In the genomic region with DNA sequence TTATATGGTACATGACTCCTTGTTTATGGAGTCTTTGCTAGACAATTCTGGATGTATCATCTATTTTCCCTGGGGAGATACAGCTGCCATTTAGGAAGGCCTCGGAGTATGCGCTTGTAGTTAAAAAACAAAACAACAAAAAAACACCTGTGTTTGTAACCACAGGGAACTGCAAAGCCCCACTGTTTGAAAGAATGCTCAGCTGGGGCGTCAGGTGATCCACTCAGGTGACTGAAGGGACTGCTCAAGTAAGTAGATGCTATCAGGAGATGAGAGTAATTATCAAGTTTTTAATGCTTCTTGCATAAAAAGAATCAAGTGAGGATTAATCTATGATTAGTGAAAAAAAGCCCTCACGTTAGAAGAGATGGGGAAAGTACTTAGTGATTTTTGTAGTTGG, we compare ENCODE assay signal across 8 mouse cellular contexts. TPM values are rescaled to one million over a fixed set of nuclear protein-coding genes. Genes with fewer than 3 reads are reported as not detected.
DNase-seq lines count a peak whose midpoint lies in the region; ATAC-seq and TF ChIP-seq lines count a peak whose summit lies in the region.

No protein-coding gene starts in this region.

- DNase-seq in kidney, adult 8-10 months, result no peak
- DNase-seq in MEL (ENCODE audit: low read depth, low spot score), result no peak
- DNase-seq in forebrain, embryonic 14.5 days (ENCODE audit: low spot score), result no peak
- DNase-seq in B cell, adult 2 months, result no peak
- DNase-seq in thymus, postnatal 14 days, result no peak
- no peak for DNase-seq in gastrocnemius, postnatal 14 days

- H3K4me1 ChIP-seq in kidney, embryonic 16.5 days (ENCODE audit: insufficient read depth, low read length), result peaks cover 6% of the 10 kb centered on the region
- H3K4me1 ChIP-seq in MEL (ENCODE audit: control insufficient read depth in 1 of 2, insufficient read depth in 2 of 2, low read length in 2 of 2), result peaks cover 8% of the 10 kb centered on the region in 2 experiments; a peak in 3 of 4 replicates
- peaks cover 13% of the 10 kb centered on the region for H3K4me1 ChIP-seq in forebrain, embryonic 14.5 days (ENCODE audit: control insufficient read depth, insufficient read depth, low read length)
- peaks cover 26% of the 10 kb centered on the region for H3K4me1 ChIP-seq in liver, embryonic 15.5 days (replicated peaks)

- WGBS in kidney, embryonic 16.5 days, result 62% methylated on average over 4 of the region's 4 CpGs
- 68% methylated on average over 4 of the region's 4 CpGs for WGBS in forebrain, embryonic 14.5 days
- WGBS in liver, embryonic 15.5 days (ENCODE audit: insufficient replicate concordance), result 70% methylated on average over 4 of the region's 4 CpGs

- H3K4me3 ChIP-seq in kidney, embryonic 16.5 days (ENCODE audit: low read length), result no peak overlapping the region
- H3K4me3 ChIP-seq in MEL (ENCODE audit: control insufficient read depth in 1 of 2, insufficient read depth in 1 of 2, low read depth in 2 of 2, low read length in 2 of 2), result peak overlapping the region in 1 of 2 experiments; percentile 84; a peak in 2 of 4 replicates
- no peak overlapping the region for H3K4me3 ChIP-seq in forebrain, embryonic 14.5 days (ENCODE audit: low read depth, low read length)
- no peak overlapping the region for H3K4me3 ChIP-seq in liver, embryonic 15.5 days (replicated peaks)

- no peak for ATAC-seq in kidney, embryonic 16.5 days (ENCODE audit: low FRiP score, low TSS enrichment)
- no peak for ATAC-seq in forebrain, embryonic 14.5 days
- ATAC-seq in liver, embryonic 15.5 days (ENCODE audit: insufficient read depth), result no peak

- H3K79me2 ChIP-seq in MEL (ENCODE audit: control insufficient read depth, insufficient read depth, low read length, poor library complexity), result peaks cover 34% of the 10 kb centered on the region

- H3K9ac ChIP-seq in kidney, embryonic 16.5 days (replicated peaks; ENCODE audit: low read length), result no peak overlapping the region
- H3K9ac ChIP-seq in MEL (ENCODE audit: control insufficient read depth, low read depth, low read length, poor library complexity, severe bottlenecking), result peak overlapping the region; percentile 87
- H3K9ac ChIP-seq in forebrain, embryonic 14.5 days (ENCODE audit: low read length), result no peak overlapping the region
- H3K9ac ChIP-seq in liver, embryonic 15.5 days, result no peak overlapping the region

- peak overlapping the region; percentile 82 for H3K4me2 ChIP-seq in kidney, embryonic 16.5 days (replicated peaks; ENCODE audit: low read depth, low read length)
- peak overlapping the region; percentile 86 for H3K4me2 ChIP-seq in forebrain, embryonic 14.5 days (ENCODE audit: low read length)
- H3K4me2 ChIP-seq in liver, embryonic 15.5 days, result peak overlapping the region; percentile 85

- intact Hi-C loops in gastrocnemius, postnatal 14 days (cut with DNase I; ENCODE audit: low total_unique reads), result no loop called here

- TF ChIP-seq POLR2A in MEL (IDR thresholded peaks at IDR 0.05; ENCODE audit: control insufficient read depth in 1 of 2, insufficient read depth in 1 of 2, low read depth in 1 of 2, low read length in 2 of 2, poor library complexity in 1 of 2), result no peak

- H3K27ac ChIP-seq in kidney, embryonic 16.5 days (ENCODE audit: low read length), result no peak overlapping the region
- no peak overlapping the region for H3K27ac ChIP-seq in MEL (ENCODE audit: control insufficient read depth, low read depth, low read length)
- H3K27ac ChIP-seq in forebrain, embryonic 14.5 days (ENCODE audit: low read depth, low read length), result no peak overlapping the region
- H3K27ac ChIP-seq in liver, embryonic 15.5 days (replicated peaks), result no peak overlapping the region

- H3K27me3 ChIP-seq in kidney, embryonic 16.5 days (ENCODE audit: insufficient read depth, low read length), result no peaks in the 10 kb centered on the region
- H3K27me3 ChIP-seq in MEL (ENCODE audit: control insufficient read depth in 1 of 2, insufficient read depth in 2 of 2, low read length in 2 of 2), result no peaks in the 10 kb centered on the region; a peak in 1 of 4 replicates
- no peaks in the 10 kb centered on the region for H3K27me3 ChIP-seq in forebrain, embryonic 14.5 days (replicated peaks; ENCODE audit: control insufficient read depth, insufficient read depth, low read length)
- H3K27me3 ChIP-seq in liver, embryonic 15.5 days, result peaks cover 4% of the 10 kb centered on the region; the same call in 1 of the 2 replicates

- H3K9me3 ChIP-seq in kidney, embryonic 16.5 days (ENCODE audit: low read length), result no peaks in the 10 kb centered on the region
- no peaks in the 10 kb centered on the region for H3K9me3 ChIP-seq in MEL (replicated peaks; ENCODE audit: insufficient read depth, low read length)
- H3K9me3 ChIP-seq in forebrain, embryonic 14.5 days (replicated peaks; ENCODE audit: control insufficient read depth, low read length), result no peaks in the 10 kb centered on the region
- H3K9me3 ChIP-seq in liver, embryonic 15.5 days (replicated peaks), result no peaks in the 10 kb centered on the region

- no peak for TF ChIP-seq EP300 in MEL (IDR thresholded peaks at IDR 0.05; ENCODE audit: low read depth in 1 of 2, low read length in 2 of 2)

- no peak for TF ChIP-seq CTCF in MEL (IDR thresholded peaks at IDR 0.05 in 2 of 3, conservative IDR thresholded peaks at IDR 0.05 in 1 of 3; ENCODE audit: control insufficient read depth in 1 of 3, insufficient read depth in 1 of 3, low read depth in 2 of 3, low read length in 3 of 3, poor library complexity in 1 of 3, severe bottlenecking in 1 of 3)

- no peaks in the 10 kb centered on the region for H3K36me3 ChIP-seq in kidney, embryonic 16.5 days (ENCODE audit: insufficient read depth, low read length)
- H3K36me3 ChIP-seq in MEL (ENCODE audit: control insufficient read depth in 1 of 2, insufficient read depth in 2 of 2, low read length in 2 of 2), result peaks cover 6 to 23% of the 10 kb centered on the region in 2 experiments
- no peaks in the 10 kb centered on the region for H3K36me3 ChIP-seq in forebrain, embryonic 14.5 days (ENCODE audit: control insufficient read depth, insufficient read depth, low read length)
- H3K36me3 ChIP-seq in liver, embryonic 15.5 days (replicated peaks), result peaks cover 6% of the 10 kb centered on the region; the same call in 1 of the 2 replicates

- TF ChIP-seq RAD21 in MEL (IDR thresholded peaks at IDR 0.05; ENCODE audit: low read depth, low read length), result no peak

TF ChIP-seq in MEL, 35 proteins besides CTCF, POLR2A, EP300 and RAD21:
- TF ChIP-seq POLR2AphosphoS2 (IDR thresholded peaks at IDR 0.05; ENCODE audit: low read length) (no peak), USF1 (IDR thresholded peaks at IDR 0.05; ENCODE audit: low read depth, low read length) (peak; percentile 61; the same call in 1 of the 2 replicates)

RNA-seq across cellular contexts. Expression of gene Eif2s2, which starts 0.8 kb away (rescaled TPM):
- polyA plus RNA-seq in kidney, embryonic 16.5 days (2015; fragmentation: Nextera tagmentation; extraction: Ambion mirVana), result 70.9 and 78.3 TPM in 2 replicates
- total RNA-seq in MEL (2012; rRNA removed), result 105 and 133 TPM in 2 replicates
- 100 to 1,000 TPM; 172 to 274 TPM for polyA plus RNA-seq in MEL (2012; ENCODE audit: insufficient read depth in 1 of 2, insufficient read length in 2 of 2, low read depth in 1 of 2, low replicate concordance in 2 of 2, missing spikeins in 1 of 2)
- 80.6 and 82.0 TPM in 2 replicates for polyA plus RNA-seq in forebrain, embryonic 14.5 days (2014; fragmentation: Nextera tagmentation; extraction: Ambion mirVana)
- polyA plus RNA-seq in liver, embryonic 15.5 days (2015; fragmentation: Nextera tagmentation; extraction: Ambion mirVana), result 48.1 and 59.3 TPM in 2 replicates
- total RNA-seq in gastrocnemius, postnatal 14 days (2021), result 100 to 1,000 TPM in 1 of 2 experiments, 10 to 100 TPM in 1; 94.5 to 106 TPM
